Mouse (Mus musculus) cerebellum, adult 11 months (tissue): ENCODE measurements around the gene Gm3376.
"Not testable (repeated sequence)": the region's sequence is repeated elsewhere in the genome, so short reads cannot be mapped to it uniquely, and the experiment has no call there.

Source experiments
- DNase-seq: peaks from one replicate; pipeline ENCODE4 v3.0.0; 2022

Gm3376 gene

GRCm38 (mm10) chrY:3771373-3771772, at the start of gene Gm3376:
TSS of gene Gm3376 (plus strand) at chrY:3771673.
- not testable (repeated sequence) for DNase-seq
